Mouse (Mus musculus) limb, embryonic 13.5 days (tissue): ENCODE measurements around the gene Rpl4. TPM values are rescaled to one million over a fixed set of nuclear protein-coding genes. Genes with fewer than 3 reads are reported as not detected.

Source experiments
- ATAC-seq: fragments of 200-750 bp; cut with Nextera tagmentation; 2 replicates; pipeline ENCODE4 v1.8.0; 2017; ENCODE audit warnings: low read depth, moderate number of reproducible peaks, moderate TSS enrichment; ENCODE audit not compliant: low FRiP score
- H3K27ac ChIP-seq: fragments of 300-500 bp; sonication (generic); 2 replicates; pipeline ENCODE4 v1.5.1; 2015; ENCODE audit warnings: inconsistent platforms, mild to moderate bottlenecking, moderate library complexity
- H3K27me3 ChIP-seq: fragments of 300-500 bp; sonication (generic); 2 replicates; pipeline ENCODE4 v1.6.1; 2015; ENCODE audit warnings: mild to moderate bottlenecking, inconsistent platforms
- H3K36me3 ChIP-seq: fragments of 300-500 bp; sonication (generic); 2 replicates; pipeline ENCODE4 v1.6.1; 2015; ENCODE audit warnings: inconsistent platforms, mild to moderate bottlenecking, moderate library complexity
- H3K4me1 ChIP-seq: fragments of 300-500 bp; sonication (generic); 2 replicates; pipeline ENCODE4 v1.6.1; 2015; ENCODE audit warnings: inconsistent platforms
- H3K4me2 ChIP-seq: fragments of 300-500 bp; sonication (generic); replicated peaks from 2 replicates; pipeline ENCODE4 v1.6.1; 2015; ENCODE audit warnings: inconsistent platforms, mild to moderate bottlenecking, moderate library complexity
- H3K4me3 ChIP-seq: fragments of 300-500 bp; sonication (generic); 2 replicates; pipeline ENCODE4 v1.5.1; 2015; ENCODE audit warnings: moderate library complexity, mild to moderate bottlenecking, inconsistent platforms
- H3K9ac ChIP-seq: fragments of 300-500 bp; sonication (generic); 2 replicates; pipeline ENCODE4 v1.6.1; 2015; ENCODE audit warnings: mild to moderate bottlenecking, inconsistent platforms
- H3K9me3 ChIP-seq: fragments of 300-500 bp; sonication (generic); 2 replicates; pipeline ENCODE4 v1.6.1; 2016; ENCODE audit warnings: inconsistent platforms
- WGBS: fragments of 180-500 bp; shearing (Covaris S2); methylation state at CpG from one replicate; pipeline ENCODE4 v1.1.7; 2015; 5-methylcytosine and 5-hydroxymethylcytosine counted together
- microRNA-seq: library from miRNA; unstranded; fragments of <30 nt; microRNA quantifications from one replicate; pipeline ENCODE4, GENCODE M21; 2016
- polyA plus RNA-seq: library from polyadenylated mRNA; unstranded; fragments of >200 nt; fragmentation: Nextera tagmentation; extraction: Ambion mirVana; gene quantifications from 2 replicates; pipeline ENCODE4 v1.2.1, GENCODE M21; 2015

Rpl4 gene
- polyA plus RNA-seq, 1 experiment from 2014 or later, result 1,154 TPM

- WGBS, result 54% methylated on average over 2 of the region's 2 CpGs
- no peaks in the 10 kb centered on the region for H3K27me3 ChIP-seq
- no peak overlapping the region for H3K9ac ChIP-seq
- no peaks in the 10 kb centered on the region for H3K9me3 ChIP-seq
- ATAC-seq, result no peak
- H3K36me3 ChIP-seq, result 0 out of 2 replicates have a peak, but pooled peaks cover 4% of the 10 kb centered on the region
- H3K4me1 ChIP-seq, result peaks cover 7% of the 10 kb centered on the region; the same call in 1 of the 2 replicates
- no peak overlapping the region for H3K4me3 ChIP-seq
- no peak overlapping the region for H3K27ac ChIP-seq
- H3K4me2 ChIP-seq, result no peak overlapping the region
These were observed 48.9 kb downstream of the Rpl4 start for GRCm38 (mm10) chr9:64222098-64222497.

GRCm38 (mm10) chr9:64225805-64226204, 52.6 kb downstream of the Rpl4 start:
- no peak overlapping the region for H3K27ac ChIP-seq
- H3K4me2 ChIP-seq, result no peak overlapping the region
- H3K9ac ChIP-seq, result no peak overlapping the region
- no peak overlapping the region for H3K4me3 ChIP-seq
- no peaks in the 10 kb centered on the region for H3K27me3 ChIP-seq
- no peaks in the 10 kb centered on the region for H3K9me3 ChIP-seq
- peaks cover 10% of the 10 kb centered on the region for H3K4me1 ChIP-seq
- 0 out of 2 replicates have a peak, but pooled peaks cover 4% of the 10 kb centered on the region for H3K36me3 ChIP-seq
- ATAC-seq, result no peak

- Histone ChIP-seq H3K4me3 (no peak overlapping the region), H3K4me1 (peaks cover 28% of the 10 kb centered on the region), H3K9ac (no peak overlapping the region), H3K4me2 (no peak overlapping the region), H3K9me3 (no peaks in the 10 kb centered on the region), H3K36me3 (0 out of 2 replicates have a peak, but pooled peaks cover 4% of the 10 kb centered on the region), H3K27ac (no peak overlapping the region), H3K27me3 (no peaks in the 10 kb centered on the region)
- no peak for ATAC-seq
- 81% methylated on average over 12 of the region's 12 CpGs for WGBS
These were observed 54.6 kb downstream of the Rpl4 start for GRCm38 (mm10) chr9:64227736-64228135.

Small RNAs within 50 kb of the gene (microRNA-seq; reads per million reads assigned to microRNA genes)
- gene Gm24106, result not detected

Other genes starting within 250 kb of the Rpl4 start
- 10.8 and 11.0 TPM in 2 replicates for gene Smad6, start 151.3 kb upstream of the Rpl4 start, polyA plus RNA-seq
- gene Lctl, start 56.2 kb upstream of the Rpl4 start, polyA plus RNA-seq, result not detected in 2 replicates
- 19.3 and 23.7 TPM in 2 replicates for gene Zwilch, start 271 bp upstream of the Rpl4 start, polyA plus RNA-seq
- gene Snapc5, start 5.9 kb downstream of the Rpl4 start, polyA plus RNA-seq, result 30.4 and 30.5 TPM in 2 replicates
- gene Uchl4, start 61.8 kb downstream of the Rpl4 start, polyA plus RNA-seq, result 3.0 and 3.2 TPM in 2 replicates
- 79.0 and 80.1 TPM in 2 replicates for gene Map2k1, start 80.3 kb downstream of the Rpl4 start, polyA plus RNA-seq
- gene Tipin, start 108.2 kb downstream of the Rpl4 start, polyA plus RNA-seq, result 218 and 225 TPM in 2 replicates
- gene Dis3l, start 167.9 kb downstream of the Rpl4 start, polyA plus RNA-seq, result 21.4 and 23.0 TPM in 2 replicates
- 1.2 TPM in 2 replicates for gene Megf11, start 212.3 kb downstream of the Rpl4 start, polyA plus RNA-seq